Mouse (Mus musculus) 3T3-L1 (cell line): ENCODE results near the gene Mif.
"Not testable (repeated sequence)": the region's sequence is repeated elsewhere in the genome, so short reads cannot be mapped to it uniquely, and the experiment has no call there.

Experiments
- DNase-seq: peaks from one replicate; pipeline ENCODE4 v3.0.0-alpha.2; 2015; ENCODE audit warnings: low read depth, low spot score

The Mif gene

DNA sequence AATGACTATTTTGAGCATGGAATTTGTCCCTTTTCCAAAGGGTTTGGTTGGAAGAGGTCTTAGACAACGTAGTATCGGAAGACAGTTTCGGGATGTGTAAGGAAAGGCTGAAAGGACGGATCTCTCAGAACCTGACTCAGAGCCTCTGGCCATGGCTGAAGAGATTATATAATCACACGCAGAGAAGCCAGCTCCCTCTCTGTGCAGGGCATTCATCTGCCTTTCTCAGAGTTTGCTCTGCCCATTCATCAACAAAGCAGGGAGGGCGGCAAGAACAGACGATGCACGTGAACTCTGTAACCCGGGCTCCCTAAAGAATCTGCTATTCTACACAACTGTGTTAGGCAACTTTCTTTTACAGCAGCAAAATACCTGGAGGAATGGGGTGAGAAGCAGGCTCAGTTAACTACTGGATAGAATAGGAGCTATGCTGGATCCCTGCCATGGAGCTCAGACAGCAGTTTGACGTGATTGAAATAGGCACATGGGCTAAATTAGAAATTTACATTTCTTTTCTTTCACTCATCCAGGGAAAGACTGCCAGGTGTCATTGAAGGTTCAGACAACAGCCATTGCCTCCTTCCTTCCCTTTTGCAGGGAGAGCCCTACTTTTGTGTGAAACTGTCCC lies 13.6 kb upstream of the Mif start:
- peak; percentile 15 for DNase-seq

DNA sequence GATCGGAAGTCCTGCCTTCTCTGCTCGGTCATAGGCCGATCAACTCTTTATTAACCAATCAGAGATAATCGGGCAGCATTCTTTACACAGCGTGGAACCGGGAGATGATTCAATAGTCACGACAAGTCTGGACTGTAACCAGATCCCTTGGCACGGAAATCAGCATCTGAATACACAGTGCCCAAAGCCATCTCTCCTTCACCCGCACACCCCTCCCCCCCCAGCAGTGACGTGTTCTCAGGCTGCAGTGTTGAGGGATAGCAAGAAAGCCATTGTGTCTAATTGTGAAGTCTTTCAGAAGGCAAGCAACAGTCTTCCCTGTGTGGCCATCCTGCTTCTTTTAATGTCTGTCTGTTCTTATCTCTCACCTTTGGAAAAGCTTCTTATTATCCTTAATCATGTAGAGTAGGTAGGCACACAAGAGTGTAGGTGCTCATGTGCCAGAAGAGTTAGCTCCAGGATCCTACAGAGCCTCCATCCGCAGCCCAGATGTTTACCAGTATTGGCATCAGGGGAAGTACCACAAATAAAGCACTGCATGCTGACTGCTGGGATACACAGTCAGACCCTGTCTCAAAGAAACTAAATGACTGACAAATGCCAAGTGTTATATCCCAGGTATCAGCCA lies 13.0 kb upstream of the Mif start:
- DNase-seq: peak; percentile 97

DNA sequence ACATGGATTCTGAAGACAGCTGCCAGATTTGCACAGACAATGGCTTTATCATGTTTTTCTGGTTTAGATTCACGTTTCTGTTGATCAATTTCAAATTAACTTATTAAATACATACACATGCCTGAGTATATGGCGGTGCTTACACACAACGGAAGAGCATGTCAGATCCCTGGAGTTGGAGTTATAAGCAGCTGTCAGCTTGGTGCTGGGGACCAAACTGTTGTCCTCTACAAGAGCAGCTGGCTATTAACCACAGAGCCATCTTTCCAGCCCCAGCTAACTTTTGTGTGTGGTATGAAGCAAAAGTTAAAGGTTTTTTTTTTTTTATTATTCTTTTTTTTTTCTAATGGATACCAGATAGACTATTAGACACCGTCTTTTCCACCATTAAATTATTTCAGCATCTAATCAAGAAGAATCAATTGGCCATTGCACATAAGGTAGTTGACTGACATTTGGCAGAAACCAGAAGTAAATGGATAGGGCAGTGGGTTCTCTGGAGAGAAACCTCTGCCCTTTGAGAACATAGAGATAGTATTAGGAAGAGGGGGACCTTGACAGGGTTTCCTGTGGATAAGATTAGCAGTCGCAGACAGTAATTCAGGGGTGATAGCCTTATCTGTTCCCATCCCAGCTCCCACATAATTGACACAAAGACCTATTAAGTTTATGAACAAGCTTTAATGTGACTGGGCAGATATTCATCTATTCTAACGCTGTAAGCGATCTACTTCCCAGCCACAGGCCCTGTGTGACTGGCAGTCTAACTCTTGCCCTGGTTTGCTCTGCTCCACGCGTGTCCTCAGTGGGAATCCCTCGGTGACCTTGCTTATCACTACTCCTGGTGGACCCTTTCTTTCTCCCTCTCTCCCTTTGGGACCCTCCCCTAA lies 12.2 kb upstream of the Mif start:
- no peak for DNase-seq

DNA sequence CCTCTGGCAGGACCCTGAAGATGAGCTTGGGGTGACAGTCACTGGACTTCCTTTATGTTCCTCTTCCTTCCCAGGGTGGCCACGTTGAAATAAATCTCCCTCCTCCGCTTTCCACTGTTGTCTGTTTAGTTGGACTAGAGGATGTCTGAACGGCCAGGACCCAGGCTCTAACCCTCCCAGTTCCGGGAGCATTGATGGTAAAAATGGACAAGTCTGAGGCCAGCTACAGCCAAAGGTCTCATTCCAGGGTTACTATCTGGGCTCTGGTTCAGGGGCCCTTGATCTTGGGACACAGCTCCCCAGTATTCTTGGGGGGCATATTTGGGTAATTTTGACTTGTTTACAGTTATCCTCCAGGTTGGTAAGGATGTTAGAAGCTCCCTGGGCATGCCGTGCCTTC lies 1.5 kb upstream of the Mif start:
- DNase-seq: no peak

DNA sequence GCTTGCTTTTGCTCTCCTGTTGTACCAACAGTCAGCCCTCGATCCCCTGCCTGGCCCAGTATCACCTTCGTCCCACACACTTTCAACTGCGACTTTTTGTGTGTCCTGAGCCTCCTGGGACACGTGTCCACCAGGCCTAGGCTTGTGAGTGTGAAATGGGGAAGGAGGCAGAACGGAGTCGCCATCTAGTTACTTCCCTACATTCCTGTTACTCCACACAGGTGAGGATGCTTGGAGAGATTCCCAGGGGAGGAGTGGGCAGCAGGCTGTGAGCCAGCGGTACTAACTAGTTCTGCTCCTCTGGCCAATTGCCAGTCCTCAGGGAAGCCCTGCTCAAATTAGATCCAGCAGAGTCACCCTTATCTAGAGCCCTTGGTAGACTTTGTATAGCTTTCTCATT lies 706 bp upstream of the Mif start:
- DNase-seq: no peak

DNA sequence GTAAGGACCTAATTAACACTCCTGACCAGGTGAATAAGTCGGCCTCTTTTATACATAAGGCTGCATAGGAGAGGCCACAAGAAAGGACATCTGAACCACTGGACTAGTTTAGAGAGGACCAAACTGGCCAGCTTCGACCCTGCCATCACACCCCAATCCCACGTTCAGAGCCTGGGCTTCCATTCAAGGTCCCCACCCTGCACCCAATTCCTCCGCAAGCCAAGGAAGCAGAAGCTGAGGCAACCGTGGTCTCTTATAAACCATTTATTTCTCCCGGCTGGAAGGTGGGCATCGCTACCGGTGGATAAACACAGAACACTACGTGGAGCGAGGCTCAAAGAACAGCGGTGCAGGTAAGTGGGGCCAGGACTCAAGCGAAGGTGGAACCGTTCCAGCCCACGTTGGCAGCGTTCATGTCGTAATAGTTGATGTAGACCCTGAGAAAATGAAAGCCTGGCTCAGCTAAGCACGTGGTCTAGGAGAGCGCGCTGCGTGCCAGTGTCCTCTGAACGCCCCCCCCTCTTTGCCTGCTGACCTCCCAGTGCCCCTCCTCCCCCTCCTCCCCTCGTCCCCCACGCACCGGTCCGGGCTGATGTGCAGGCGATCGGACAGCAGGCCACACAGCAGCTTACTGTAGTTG lies 813 bp downstream of the Mif start:
- peak; percentile 50 for DNase-seq

DNA sequence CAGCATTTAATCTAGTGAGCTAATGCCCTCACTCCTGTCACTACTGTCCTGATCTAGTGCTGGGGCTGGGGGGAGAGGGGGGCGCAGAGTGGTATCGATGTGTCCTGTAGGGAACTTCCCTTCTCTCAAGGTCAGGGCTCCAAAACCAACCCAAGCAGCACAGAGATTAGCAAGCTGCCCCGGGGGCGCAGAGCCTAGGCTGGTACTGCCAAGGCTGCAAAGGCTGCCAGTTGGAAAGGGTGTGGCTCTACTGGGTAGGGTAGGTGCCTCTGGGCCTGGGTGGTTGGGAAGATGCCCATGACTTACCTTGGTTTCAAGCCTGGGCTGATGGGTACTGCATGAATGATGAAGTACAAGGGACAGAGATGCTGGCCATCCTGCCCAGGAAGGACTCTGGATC lies 2.4 kb downstream of the Mif start:
- no peak for DNase-seq

DNA sequence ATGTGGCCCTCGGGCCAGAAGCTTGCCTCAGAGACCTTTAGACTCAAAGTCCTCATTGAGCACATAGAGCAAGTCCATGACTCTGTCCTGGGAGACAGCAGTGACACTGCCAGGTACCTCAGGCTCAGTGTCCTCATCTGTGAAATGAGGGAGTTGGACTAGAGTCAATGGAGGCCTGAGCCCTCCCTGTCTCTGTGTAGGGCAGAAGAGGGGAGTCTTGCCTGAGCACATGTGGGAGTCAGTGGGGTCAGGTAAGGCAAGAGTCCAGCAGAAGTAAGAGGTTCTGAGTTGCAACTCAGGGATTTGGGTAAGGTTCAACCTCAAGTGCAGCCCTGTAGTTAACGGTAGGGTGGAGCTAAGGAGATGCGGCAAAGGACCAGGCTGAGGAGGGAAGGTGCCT lies 3.1 kb downstream of the Mif start:
- no peak for DNase-seq

DNA sequence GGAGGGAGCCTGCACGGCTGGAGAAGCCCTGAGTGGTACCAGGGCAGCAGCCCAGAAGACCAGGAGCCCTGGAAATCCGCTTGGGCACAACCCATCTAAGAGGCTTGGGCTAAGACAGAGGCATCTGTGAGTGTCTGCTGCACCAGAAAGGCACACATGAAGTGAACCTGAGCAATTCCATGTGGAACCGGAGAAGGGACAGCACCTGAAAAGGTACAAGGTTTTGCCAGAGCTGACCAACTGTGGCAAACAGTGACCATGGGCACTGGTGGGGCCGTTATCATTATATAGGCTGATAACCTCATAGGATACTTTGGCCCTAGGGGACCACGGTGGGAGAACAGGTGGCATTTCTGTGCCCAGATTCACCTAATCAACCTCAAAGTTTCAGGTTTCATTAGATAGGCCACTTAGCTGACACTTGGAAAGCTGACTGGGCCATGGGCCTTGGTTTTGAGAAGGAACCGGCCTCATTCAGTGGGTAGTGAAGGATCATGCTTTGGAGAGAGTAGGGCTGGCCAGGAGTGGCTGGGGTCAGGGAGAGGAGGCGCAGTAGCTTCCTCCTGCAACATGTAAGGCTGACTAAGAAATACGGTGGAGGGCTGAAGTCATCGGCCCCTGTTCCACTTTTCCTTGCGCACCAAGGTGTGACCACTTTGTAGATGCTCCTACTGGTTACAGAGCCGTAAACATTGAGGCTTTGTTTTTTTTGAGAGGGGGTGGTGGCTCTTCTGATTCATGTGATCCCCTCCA lies 3.7 kb downstream of the Mif start:
- no peak for DNase-seq

DNA sequence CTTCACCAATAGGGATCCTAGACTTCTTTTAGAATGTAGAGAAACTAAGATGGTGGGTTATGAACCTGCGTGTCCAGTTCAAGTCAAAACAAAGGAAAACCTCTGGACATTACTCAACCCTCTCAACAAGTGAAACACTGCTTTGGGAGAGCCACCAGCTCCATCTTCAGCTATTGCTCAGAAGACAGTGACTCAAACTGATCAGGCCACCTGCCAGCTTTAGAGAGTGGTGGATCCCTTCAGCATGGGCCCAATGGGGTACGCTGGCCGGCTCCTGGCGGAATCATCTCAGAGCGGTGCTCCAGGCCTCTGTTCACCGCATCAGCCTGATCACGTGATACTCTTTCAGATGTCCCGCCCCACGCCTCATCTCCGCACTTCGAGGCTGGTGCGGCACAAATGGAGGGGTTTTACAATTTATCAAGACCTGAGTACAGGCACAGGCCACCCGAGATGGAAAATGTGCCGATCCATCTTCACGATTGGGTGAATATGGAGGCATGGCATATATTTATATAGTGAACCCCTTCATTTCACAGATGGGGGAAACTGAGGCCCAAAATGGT lies 4.5 kb downstream of the Mif start:
- no peak for DNase-seq

DNA sequence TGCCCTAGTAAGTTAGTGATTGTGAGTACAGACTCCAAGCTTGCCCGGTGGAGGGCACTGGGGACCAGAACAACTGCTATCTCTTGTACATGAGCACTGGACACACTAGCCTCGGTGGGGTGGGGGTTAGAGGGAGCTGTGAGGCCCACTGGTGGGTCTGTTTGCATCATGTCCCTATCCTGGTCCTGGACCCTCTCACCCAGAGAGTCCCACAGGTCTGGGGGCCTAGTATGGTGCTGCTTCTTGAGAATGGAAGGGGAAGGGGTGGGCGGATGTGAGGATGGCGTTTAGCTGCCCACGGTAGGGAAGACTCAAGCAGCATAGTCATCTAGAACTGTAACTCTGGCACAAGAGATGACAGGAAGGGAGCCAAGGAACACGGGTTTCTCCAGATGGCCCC lies 5.2 kb downstream of the Mif start:
- no peak for DNase-seq

DNA sequence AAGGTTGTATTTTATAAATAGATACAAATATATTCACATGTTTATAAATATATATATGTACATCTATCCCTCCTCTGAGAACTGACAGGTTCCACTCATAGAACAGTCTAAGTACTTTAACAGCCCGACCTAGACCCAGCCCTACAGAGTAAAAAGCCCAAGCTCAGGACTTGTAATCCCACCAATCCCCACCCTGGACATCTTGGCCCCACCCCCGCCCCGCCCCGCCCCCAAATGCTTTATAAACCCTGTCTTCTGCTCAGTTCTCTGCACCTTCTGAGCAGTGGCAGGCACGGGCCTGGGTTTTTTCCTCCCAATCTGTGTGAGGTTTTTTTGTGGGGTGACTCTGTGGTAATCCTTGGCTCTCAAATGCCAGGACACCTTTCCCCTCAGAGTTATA lies 5.9 kb downstream of the Mif start:
- DNase-seq: no peak

DNA sequence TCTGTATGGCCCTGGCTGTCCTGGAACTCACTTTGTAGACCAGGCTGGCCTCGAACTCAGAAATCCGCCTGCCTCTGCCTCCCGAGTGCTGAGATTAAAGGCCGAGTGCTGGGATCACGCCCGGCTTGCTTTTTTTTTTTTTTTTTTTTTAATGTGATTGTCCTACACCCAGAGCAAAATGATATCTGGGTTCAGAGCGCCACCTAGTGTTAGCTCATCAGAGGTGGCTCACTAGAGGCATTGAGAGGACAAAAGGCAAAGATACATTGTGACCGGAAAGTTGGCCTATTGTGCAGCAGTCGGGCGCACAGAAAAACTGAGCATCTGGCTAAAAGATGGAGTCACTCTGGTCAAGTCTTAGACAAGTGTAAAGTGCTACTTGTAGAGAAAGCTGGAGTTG lies 6.6 kb downstream of the Mif start:
- peak; percentile 94 for DNase-seq

DNA sequence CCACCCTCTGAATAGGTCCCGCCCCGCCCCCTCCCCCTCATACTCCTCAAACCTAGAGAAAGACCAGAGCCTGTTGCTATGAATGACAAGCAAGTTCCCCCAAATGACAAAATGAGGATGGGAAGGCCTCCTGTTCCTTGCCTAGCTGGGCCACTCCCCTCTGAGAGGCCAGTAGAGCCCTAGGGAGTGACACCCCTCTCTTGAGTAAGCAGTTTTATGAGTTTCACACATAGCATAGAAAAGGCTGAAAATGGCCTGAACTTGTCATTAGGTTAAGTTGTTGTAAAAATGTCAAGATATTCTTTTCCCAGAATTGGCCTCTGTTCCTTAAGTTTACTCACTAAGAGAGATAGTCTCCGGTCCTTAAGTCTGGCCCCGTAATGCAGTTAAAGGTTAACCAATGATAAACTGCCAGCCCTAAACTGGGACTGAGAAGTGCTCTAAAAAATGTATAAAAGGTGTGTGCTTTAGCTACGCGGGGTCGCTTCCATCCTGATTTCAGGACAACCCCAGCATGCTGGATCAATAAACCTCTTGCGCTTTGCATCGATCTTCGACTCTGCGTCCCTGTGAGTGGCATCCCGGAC lies 7.4 kb downstream of the Mif start:
- DNase-seq: no peak

DNA sequence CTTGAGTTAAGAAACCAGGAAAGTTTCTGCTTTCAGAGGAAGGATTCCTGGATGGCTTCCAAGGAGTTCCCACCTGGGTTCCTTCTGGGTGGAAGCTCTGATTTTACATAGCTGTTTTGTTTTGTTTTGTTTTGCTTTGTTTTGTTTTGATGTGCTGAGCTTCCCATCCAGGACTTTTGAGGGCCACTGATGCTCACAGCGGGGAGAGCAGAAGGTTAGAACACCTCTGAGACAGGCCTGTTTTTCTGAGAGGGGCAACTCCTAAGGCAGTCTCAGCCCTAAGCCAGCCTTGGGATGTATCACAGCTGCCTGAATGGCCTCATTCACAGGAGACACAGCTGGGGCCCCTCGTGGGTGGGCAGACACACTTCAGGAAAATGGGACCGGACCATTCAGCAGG lies 8.4 kb downstream of the Mif start:
- DNase-seq: no peak

DNA sequence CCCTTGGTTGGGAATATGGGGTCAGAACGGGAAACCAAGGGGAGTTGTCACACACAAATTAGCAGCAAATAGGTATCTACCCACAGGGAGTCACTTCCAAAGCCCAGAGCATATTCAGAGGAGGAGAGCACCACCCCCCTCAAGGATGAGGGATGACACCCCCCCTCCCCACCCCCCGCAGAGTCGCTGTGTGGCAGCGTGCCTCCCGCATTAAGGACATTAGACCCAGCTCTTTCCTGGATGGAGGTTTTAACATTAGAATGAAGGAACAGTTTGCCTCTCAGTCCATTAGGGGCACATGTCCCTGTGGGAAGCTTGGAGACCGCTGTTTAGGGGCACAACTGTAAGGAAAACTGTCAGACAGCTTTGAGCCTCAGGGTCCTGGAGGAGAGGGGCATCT lies 9.0 kb downstream of the Mif start:
- no peak for DNase-seq

DNA sequence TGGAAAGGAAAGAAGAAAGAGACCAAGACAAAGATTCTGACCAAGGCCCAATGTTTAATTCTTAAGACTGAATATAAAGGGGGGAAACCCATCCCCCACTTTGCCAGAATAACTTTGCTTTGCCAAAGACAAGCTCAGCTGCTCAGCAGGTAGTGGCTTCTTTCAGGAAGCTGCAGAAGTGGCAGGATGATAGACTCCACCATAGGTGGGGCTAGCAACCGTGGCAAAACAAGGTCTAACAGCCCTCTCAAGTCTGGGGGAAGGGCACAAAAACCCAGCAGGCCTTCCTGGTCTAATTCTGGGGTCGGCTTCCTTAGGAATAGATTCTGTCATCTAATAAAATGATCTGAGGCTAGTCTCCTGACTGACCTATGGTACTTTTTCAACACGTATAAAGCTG lies 11.7 kb downstream of the Mif start:
- DNase-seq: no peak

DNA sequence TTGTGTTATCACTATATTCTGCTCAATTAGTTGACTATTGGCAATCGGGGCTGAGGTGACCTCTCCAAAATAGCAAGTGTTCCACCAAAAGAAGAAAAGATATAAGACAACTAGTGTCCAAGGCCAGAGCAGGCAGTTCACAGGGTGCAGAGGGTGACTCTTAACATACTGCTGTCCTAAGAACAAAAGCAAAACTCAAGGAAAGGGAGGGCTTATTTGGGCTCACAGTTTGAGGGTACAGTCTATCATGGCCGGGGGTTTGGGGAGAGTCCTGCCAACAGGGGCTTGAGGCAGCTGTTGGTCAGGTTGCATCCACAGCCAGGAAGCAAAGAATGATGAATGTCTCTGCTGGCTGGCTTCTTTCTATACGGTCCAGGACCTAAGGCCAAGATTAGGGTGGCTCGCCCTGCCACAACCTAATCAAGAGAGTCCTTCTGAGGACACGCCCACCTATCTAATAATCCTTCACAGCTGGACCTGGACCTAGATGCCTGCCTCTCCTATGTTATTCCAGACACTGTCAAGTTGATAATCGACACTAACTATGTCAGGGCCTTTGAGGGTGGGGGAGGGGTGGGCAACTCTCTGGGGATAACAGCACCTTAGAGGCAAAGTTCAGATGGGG lies 14.6 kb downstream of the Mif start:
- no peak for DNase-seq

DNA sequence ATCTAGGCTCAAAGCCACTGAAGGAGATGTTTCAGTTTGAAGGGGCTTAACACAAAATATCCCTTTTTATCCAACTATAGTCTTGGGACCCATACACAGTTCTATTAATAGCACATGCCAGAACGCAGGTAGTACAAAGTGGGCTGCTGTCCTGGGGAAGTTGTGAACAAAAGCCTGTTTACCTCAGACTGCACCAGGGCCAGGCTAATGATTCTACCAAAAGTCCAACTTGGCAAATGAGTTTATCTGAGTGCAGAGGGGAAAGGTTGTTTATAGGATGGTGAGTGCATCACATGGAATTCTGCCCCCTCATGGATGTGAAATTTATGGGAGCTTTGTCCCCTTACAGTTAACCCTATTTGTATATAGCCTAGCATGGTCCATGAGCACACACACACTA lies 15.2 kb downstream of the Mif start:
- DNase-seq: no peak

DNA sequence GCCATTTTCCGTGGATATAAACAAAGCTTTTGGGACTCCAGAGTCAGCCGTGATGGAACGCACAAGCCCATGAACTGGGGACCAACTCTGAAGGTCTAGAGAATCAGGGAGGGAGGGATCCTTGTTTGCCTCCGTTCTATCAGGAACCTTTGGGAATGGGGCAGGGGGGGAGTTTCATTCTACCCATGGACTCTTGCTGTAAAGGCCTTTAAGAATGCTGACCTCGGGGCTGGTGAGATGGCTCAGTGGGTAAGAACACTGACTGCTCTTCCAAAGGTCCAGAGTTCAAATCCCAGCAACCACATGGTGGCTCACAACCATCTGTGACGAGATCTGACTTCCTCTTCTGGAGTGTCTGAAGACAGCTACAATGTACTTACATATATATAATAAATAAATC lies 16.1 kb downstream of the Mif start:
- DNase-seq: not testable (repeated sequence)

DNA sequence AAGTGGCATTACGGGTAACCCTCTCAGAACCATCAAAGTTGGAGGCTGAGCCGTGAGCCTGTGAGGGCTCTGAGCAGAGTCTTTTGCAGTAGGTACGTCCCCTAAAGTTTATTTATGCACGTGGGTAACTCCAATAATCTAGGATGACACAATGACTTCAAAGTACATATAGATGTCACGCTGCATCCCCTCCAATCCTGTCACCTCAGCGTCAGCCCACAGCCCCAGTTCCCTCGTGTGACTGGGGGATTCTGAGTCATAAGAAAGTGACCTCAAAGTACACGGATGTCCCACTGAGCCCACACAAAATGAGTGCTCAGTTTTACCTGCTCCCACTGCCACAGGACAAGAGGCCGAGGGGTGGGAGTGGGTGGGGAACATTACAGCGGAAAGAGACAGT lies 20.9 kb downstream of the Mif start:
- no peak for DNase-seq
